Mouse (Mus musculus) urinary bladder, postnatal 0 days (tissue): ENCODE results near the gene Mrpl51. TPM values are rescaled to one million over a fixed set of nuclear protein-coding genes. Genes with fewer than 3 reads are reported as not detected.

Experiments used
- microRNA-seq: library from miRNA; unstranded; fragments of <30 nt; microRNA quantifications from one replicate; pipeline ENCODE4, GENCODE M21; 2016
- polyA plus RNA-seq: library from polyadenylated mRNA; unstranded; fragments of >200 nt; fragmentation: Nextera tagmentation; extraction: Ambion mirVana; gene quantifications from 2 replicates; pipeline ENCODE4 v1.2.1, GENCODE M21; 2015

Mrpl51 gene
- 189 and 192 TPM in 2 replicates for polyA plus RNA-seq

DNA sequence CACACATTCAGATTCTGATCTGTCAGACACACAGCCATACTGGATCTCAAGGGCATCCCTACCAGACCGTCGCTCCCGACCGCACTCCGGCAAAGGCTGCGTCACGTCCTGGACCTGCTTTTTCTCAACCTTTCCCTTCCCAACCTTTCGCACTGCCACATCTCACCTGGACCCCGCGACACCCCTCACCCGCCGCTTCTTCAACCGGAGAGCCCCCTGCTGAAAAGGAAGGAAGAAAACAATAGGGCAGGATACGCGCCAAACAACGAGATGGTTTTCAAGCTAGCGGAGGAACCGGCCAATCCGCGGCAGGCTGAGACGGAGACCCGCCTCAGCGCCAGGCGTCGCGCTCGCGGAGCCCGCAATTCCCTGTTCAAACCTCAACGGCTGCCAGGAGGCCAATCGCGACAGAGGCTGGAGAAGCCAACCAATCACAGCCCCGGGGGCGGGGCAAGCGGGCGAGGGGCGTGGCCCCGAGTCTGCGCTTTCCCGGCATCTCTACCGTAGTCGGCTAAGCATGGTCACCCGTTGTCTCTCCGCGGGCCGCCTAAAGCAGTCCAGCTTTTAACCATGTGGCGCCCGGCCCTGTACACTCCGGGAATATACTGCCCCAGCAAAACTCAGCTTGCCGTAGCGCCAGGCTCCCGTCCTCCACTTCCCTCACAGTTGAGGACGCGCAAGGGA lies at the start of gene Mrpl51, which contains the start of gene Ncapd2:
Gene Mrpl51 (plus strand): TSS at position 470 of the 684 bp plus-strand sequence.
Gene Ncapd2 (minus strand): TSS at position 370 of the 684 bp plus-strand sequence.

GRCm38 (mm10) chr6:125145001-125145400 lies 46.6 kb upstream of the Mrpl51 start, which contains the start of gene Iffo1:
Gene Iffo1, plus strand, starts transcription at chr6:125145241.

DNA sequence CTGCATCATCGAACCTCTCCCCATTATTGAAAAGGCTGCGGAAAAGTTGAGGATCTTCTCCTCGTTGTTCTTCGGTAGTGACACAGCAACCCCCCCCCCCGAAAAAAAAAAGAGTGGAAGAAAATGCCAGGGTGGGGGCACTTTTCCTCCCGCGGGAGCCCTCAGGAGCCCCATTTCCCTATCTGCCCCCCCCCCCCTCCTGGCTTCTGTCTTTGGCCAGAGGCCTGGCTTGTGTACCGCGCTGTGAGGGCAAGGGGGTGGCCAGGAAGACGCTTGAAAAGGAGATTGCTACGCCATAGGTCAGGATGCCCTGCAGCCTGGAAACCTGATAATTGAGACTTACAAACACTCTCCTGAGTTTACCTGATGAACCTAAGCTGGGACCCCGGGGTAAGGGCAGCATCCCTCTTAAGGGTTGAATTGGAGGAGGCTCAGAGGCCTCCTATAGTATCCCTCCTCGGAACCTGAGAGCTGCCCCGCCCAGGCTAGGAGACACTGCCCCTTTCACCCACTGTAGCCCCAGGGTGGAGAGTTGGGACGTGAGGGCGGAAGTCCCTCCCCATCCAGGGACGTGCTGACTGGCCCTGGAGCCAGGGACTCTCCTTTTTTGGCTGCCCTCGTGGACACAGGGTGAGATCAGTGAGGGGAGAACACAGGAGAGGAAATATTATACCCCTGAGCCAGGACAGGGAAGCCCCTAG lies 25.4 kb upstream of the Mrpl51 start, which contains the start of gene Gapdh:
Gene Gapdh (minus strand): TSS at position 417 of the 701 bp plus-strand sequence.

DNA sequence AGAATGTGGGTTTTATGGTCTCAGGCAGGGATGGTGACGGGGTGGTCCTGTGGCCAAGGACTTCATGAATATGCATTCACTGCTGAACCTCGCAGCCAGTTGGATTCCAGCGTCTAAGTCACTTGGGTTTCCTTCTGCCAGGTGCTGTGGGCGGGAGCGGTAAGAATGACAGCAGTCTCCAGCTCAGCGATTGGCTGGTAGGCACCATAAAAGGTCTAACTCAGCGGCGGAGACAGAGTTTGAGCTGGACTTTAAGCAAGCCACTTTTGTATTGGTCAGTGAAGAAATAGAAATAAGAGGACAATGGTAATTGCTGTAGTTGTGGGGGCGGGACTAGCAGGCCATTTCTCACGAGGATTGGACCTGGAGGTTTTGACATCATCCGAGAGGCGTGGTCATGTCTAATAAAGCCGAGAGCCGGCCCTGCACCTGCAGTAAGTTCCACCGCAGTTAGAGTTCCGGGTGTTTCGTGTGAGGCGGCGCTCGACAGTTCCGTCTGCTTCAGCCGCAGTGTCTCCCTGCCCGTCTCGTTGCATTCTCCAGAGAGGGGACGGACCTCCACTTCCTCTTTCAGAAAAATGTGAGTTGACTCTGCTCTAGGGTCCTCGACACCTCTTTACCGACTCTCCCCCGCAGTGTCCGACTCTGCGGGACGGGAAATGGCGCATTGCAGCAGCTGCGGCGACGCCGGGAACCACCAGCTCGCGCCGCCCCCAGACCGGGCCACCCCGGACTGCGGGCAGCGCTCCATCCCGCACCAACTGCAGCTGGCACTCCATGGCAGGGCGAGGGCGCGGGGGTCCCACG lies 23.8 kb downstream of the Mrpl51 start, which contains the start of gene Vamp1:
Gene Vamp1 (plus strand): TSS at position 404 of the 807 bp plus-strand sequence.

GRCm38 (mm10) chr6:125231117-125232044 lies 39.8 kb downstream of the Mrpl51 start, which contains the start of gene Tapbpl:
Gene Tapbpl, minus strand, starts transcription at chr6:125231860.

GRCm38 (mm10) chr6:125236782-125237181 lies 45.2 kb downstream of the Mrpl51 start, which contains the start of gene Cd27:
Gene Cd27, minus strand, starts transcription at chr6:125237010.

Small RNAs within 50 kb of the gene (microRNA-seq; reads per million reads assigned to microRNA genes)
- gene Mir3098: not detected
- gene Mir8113: not detected

Other genes with a start within 250 kb of the Mrpl51 start
- 106 and 122 TPM in 2 replicates for gene Cops7a, start 226.3 kb upstream of the Mrpl51 start, polyA plus RNA-seq
- gene Pianp, start 195.1 kb upstream of the Mrpl51 start, polyA plus RNA-seq: 7.8 and 10.2 TPM in 2 replicates
- gene Zfp384, start 182.7 kb upstream of the Mrpl51 start, polyA plus RNA-seq: 6.0 and 6.6 TPM in 2 replicates
- 59.9 and 71.5 TPM in 2 replicates for gene Ing4, start 152.0 kb upstream of the Mrpl51 start, polyA plus RNA-seq
- gene Acrbp, start 142.1 kb upstream of the Mrpl51 start, polyA plus RNA-seq: 2.3 and 3.2 TPM in 2 replicates
- 2.4 and 3.2 TPM in 2 replicates for gene Lpar5, start 123.9 kb upstream of the Mrpl51 start, polyA plus RNA-seq
- gene Chd4, start 95.8 kb upstream of the Mrpl51 start, polyA plus RNA-seq: 31.8 and 32.9 TPM in 2 replicates
- gene Nop2, start 59.9 kb upstream of the Mrpl51 start, polyA plus RNA-seq: 31.6 and 32.2 TPM in 2 replicates
- gene Iffo1, start 46.6 kb upstream of the Mrpl51 start, polyA plus RNA-seq: 6.4 and 7.9 TPM in 2 replicates
- gene Gapdh, start 25.3 kb upstream of the Mrpl51 start, polyA plus RNA-seq: 1,713 and 1,923 TPM in 2 replicates
- gene Ncapd2, start 100 bp upstream of the Mrpl51 start, polyA plus RNA-seq: 13.4 and 20.9 TPM in 2 replicates
- 2.8 and 3.3 TPM in 2 replicates for gene Vamp1, start 23.8 kb downstream of the Mrpl51 start, polyA plus RNA-seq
- 8.8 and 9.1 TPM in 2 replicates for gene Tapbpl, start 40.1 kb downstream of the Mrpl51 start, polyA plus RNA-seq
- 1.2 and 1.3 TPM in 2 replicates for gene Cd27, start 45.2 kb downstream of the Mrpl51 start, polyA plus RNA-seq
- gene Tuba3a, start 94.2 kb downstream of the Mrpl51 start, polyA plus RNA-seq: 0.26 and 0.28 TPM in 2 replicates
- 109 and 119 TPM in 2 replicates for gene Ltbr, start 122.1 kb downstream of the Mrpl51 start, polyA plus RNA-seq
- 0.98 and 1.1 TPM in 2 replicates for gene Scnn1a, start 128.9 kb downstream of the Mrpl51 start, polyA plus RNA-seq
- gene Tnfrsf1a, start 157.6 kb downstream of the Mrpl51 start, polyA plus RNA-seq: 87.8 and 96.6 TPM in 2 replicates
- gene Plekhg6, start 189.0 kb downstream of the Mrpl51 start, polyA plus RNA-seq: 6.4 and 6.6 TPM in 2 replicates